Mouse (Mus musculus) lung, embryonic 16.5 days (tissue): Measurements from ENCODE around the gene AI182371. TPM values are rescaled to one million over a fixed set of nuclear protein-coding genes. Genes with fewer than 3 reads are reported as not detected.

Source experiments
- ATAC-seq: fragments of 200-750 bp; cut with Nextera tagmentation; 2 replicates; pipeline ENCODE4 v1.8.0; 2017; ENCODE audit warnings: low read depth, mild to moderate bottlenecking, moderate library complexity
- H3K27ac ChIP-seq: fragments of 300-500 bp; sonication (generic); 2 replicates; pipeline ENCODE4 v1.5.1; 2014; ENCODE audit warnings: mild to moderate bottlenecking, control low read depth, low read length
- H3K27me3 ChIP-seq: fragments of 300-500 bp; sonication (generic); 2 replicates; pipeline ENCODE4 v1.6.1; 2014; ENCODE audit warnings: low read depth, low read length, mixed read lengths; ENCODE audit not compliant: control insufficient read depth, insufficient read depth
- H3K36me3 ChIP-seq: fragments of 300-500 bp; sonication (generic); 2 replicates; pipeline ENCODE4 v1.6.1; 2014; ENCODE audit warnings: low read length; ENCODE audit not compliant: control insufficient read depth, insufficient read depth
- H3K4me1 ChIP-seq: fragments of 300-500 bp; sonication (generic); replicated peaks from 2 replicates; pipeline ENCODE4 v1.6.1; 2014; ENCODE audit warnings: low read length, mixed read lengths; ENCODE audit not compliant: control insufficient read depth, insufficient read depth
- H3K4me2 ChIP-seq: fragments of 300-500 bp; sonication (generic); 2 replicates; pipeline ENCODE4 v1.6.1; 2014; ENCODE audit warnings: low read depth, low read length, control low read depth
- H3K4me3 ChIP-seq: fragments of 300-500 bp; sonication (generic); 2 replicates; pipeline ENCODE4 v1.5.1; 2014; ENCODE audit warnings: mild to moderate bottlenecking, low read length, control low read depth
- H3K9ac ChIP-seq: fragments of 300-500 bp; sonication (generic); 2 replicates; pipeline ENCODE4 v1.6.1; 2014; ENCODE audit warnings: low read length, control low read depth
- H3K9me3 ChIP-seq: fragments of 300-500 bp; sonication (generic); 2 replicates; pipeline ENCODE4 v1.6.1; 2016; ENCODE audit warnings: low read length; ENCODE audit not compliant: control insufficient read depth
- WGBS: fragments of 180-500 bp; shearing (Covaris S2); extraction: QIAGEN DNeasy Blood & Tissue Kit; methylation state at CpG from one replicate; pipeline ENCODE4 v1.1.7; 2014; 5-methylcytosine and 5-hydroxymethylcytosine counted together
- polyA plus RNA-seq: library from polyadenylated mRNA; unstranded; fragments of >200 nt; fragmentation: Nextera tagmentation; extraction: Ambion mirVana; gene quantifications from 2 replicates; pipeline ENCODE4 v1.2.1, GENCODE M21; 2015

AI182371 gene
- polyA plus RNA-seq = 0.65 and 1.2 TPM in 2 replicates

DNA sequence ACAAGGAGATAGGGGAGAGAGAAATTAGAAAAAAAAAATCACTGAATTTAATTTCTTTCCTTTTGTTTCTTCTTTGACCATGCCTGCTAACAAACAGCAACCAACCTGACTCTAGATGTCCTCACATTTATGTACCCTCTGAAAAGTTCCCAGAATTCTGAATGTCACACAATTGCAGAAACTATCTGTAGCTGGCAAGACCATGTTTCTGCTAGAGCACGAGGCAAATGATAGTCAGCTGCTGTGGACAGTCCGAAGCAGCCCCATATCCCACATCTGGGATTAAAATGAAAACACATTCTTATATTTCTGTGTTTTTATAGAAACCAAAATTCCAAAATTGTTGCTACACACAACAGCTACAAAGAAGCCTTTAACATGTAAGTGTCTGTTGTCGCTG is at the start of gene AI182371:
TSS of gene AI182371 (minus strand) at position 101 of the 400 bp plus-strand sequence.
- no peaks in the 10 kb centered on the region for H3K36me3 ChIP-seq
- no peak within 1 kb of the TSS for H3K4me3 ChIP-seq
- no peaks in the 10 kb centered on the region for H3K27me3 ChIP-seq
- no peak within 1 kb of the TSS for H3K27ac ChIP-seq
- H3K4me1 ChIP-seq = no peaks in the 10 kb centered on the region
- H3K4me2 ChIP-seq = no peak within 1 kb of the TSS
- no peak within 1 kb of the TSS for H3K9ac ChIP-seq
- WGBS = 86% methylated on average over 3 of the region's 3 CpGs
- ATAC-seq = no peak
- H3K9me3 ChIP-seq = 0 out of 2 replicates have a peak, but pooled peaks cover 3% of the 10 kb centered on the region

DNA sequence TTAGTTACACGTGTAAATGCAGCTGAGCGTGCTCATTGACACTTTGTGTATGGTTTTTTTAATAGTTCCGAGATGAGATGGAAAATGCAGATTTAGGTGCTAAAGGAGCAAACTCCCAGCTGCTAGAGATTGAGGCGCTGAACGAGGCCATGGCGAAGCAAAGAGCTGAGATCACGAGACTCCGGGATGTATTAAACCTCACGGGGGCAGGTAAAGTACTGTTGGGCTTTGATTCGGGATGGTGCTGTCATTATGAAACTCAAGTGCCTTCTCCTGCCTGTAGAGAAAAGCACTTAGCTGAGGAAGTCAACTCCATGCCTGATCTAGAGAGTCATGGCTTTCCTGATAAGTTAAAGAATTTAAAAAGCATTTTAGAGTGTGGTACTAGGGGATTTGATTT is 47.5 kb upstream of the AI182371 start:
- Histone ChIP-seq H3K9me3 (no peaks in the 10 kb centered on the region), H3K27me3 (no peaks in the 10 kb centered on the region), H3K9ac (no peak overlapping the region), H3K4me1 (no peaks in the 10 kb centered on the region), H3K27ac (no peak overlapping the region), H3K4me3 (no peak overlapping the region), H3K36me3 (peaks cover 72% of the 10 kb centered on the region), H3K4me2 (no peak overlapping the region)
- no peak for ATAC-seq
- WGBS = 83% methylated on average over 10 of the region's 10 CpGs

DNA sequence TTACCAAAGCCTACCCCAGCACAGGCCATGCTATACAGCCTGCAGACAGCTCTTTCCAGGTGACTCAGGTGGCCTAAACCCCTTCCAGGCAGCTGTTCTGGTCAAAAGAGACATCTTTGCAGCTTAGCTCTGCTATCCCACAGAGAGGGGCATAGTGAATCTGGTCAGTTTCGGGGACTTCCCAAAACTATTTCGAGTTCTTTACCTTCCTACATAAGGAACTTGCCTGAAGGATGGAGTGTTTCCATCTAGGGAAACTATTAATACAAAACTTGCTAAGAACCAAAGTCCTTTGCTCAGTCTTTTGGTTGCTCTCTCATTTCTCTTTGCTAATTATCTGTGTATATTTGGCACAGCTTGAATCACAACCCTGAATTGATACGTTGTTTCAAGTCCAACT is 40.3 kb upstream of the AI182371 start:
- Histone ChIP-seq H3K4me3 (no peak overlapping the region), H3K27me3 (no peaks in the 10 kb centered on the region), H3K4me1 (no peaks in the 10 kb centered on the region), H3K9ac (no peak overlapping the region), H3K27ac (no peak overlapping the region), H3K36me3 (peaks cover 47% of the 10 kb centered on the region), H3K4me2 (no peak overlapping the region), H3K9me3 (no peaks in the 10 kb centered on the region)
- 91% methylated on average over 3 of the region's 3 CpGs for WGBS
- no peak for ATAC-seq

DNA sequence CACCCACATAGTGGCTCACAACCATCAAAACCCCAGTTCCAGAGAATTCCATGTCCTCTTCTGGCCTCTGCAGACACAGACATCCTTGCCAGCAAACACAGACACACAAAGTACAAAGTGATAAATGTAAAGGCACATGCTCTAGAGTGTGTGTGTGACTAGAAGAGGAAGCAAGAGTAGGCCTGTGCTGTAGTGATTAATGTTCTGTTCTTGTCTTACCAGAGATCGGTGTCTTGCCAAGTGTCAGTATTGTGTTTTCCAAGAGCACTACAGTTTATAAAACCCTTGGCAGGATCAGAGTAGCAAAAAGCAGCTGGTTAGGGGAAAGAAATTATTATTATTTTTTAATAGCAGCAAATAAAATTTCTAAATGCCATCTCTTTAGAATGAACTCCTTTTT is 37.2 kb upstream of the AI182371 start:
- peaks cover under 1% of the 10 kb centered on the region; the same call in 1 of the 2 replicates for H3K4me1 ChIP-seq
- no peak for ATAC-seq
- H3K4me2 ChIP-seq = no peak overlapping the region
- H3K27ac ChIP-seq = no peak overlapping the region
- no peak overlapping the region for H3K4me3 ChIP-seq
- H3K36me3 ChIP-seq = peaks cover 32% of the 10 kb centered on the region
- H3K9me3 ChIP-seq = no peaks in the 10 kb centered on the region
- 66% methylated on average over 1 of the region's 1 CpGs for WGBS
- H3K9ac ChIP-seq = no peak overlapping the region
- H3K27me3 ChIP-seq = no peaks in the 10 kb centered on the region

DNA sequence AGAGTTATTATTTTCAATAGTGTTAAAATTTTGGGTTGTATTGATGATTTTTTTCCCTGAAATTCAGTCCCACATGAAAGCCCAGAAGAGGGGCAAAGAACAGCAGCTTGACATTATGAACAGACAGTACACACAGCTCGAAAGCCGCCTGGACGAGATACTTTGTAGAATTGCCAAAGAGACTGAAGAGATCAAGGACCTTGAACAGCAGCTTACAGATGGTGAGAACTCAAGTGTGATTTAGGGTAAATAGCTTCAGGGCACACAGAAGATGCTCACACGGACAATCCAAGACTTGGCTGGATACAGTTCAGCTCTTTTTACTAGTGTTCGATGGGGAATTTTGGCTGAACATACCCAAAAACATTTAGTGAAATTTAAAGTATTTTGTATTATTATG is 32.5 kb upstream of the AI182371 start:
- Histone ChIP-seq H3K4me2 (no peak overlapping the region), H3K9me3 (no peaks in the 10 kb centered on the region), H3K36me3 (peaks cover 20% of the 10 kb centered on the region), H3K4me1 (peaks cover 10% of the 10 kb centered on the region), H3K27me3 (no peaks in the 10 kb centered on the region), H3K27ac (no peak overlapping the region), H3K4me3 (no peak overlapping the region), H3K9ac (no peak overlapping the region)
- no peak for ATAC-seq
- 52% methylated on average over 5 of the region's 5 CpGs for WGBS

DNA sequence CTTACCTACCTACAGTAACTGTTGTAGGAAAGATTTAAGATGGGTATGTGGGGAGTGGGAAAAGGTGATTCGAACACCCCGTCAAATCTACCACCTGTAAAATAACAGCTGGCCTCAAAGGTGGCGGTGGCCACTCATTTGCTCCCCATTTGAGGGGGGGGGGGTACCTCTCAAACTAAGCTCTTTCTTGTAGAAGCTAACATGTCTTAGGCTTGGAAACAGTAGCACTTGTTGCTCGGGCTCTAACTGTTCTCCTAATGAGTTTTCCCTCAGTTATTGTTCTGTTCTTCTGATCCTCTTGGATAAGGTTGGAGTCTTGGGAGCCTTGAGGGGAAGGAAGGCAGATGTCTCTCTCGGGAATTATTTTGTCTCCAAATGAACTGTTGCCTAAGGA is 31.3 kb upstream of the AI182371 start:
- H3K4me3 ChIP-seq = peak overlapping the region; percentile 50
- H3K4me2 ChIP-seq = peak overlapping the region; percentile 74
- no peaks in the 10 kb centered on the region for H3K27me3 ChIP-seq
- H3K27ac ChIP-seq = peak overlapping the region; percentile 79
- H3K9ac ChIP-seq = peak overlapping the region; percentile 54
- peaks cover 10% of the 10 kb centered on the region for H3K4me1 ChIP-seq
- peaks cover 12% of the 10 kb centered on the region for H3K36me3 ChIP-seq
- WGBS = 3% methylated on average over 5 of the region's 5 CpGs
- no peak for ATAC-seq
- H3K9me3 ChIP-seq = no peaks in the 10 kb centered on the region

DNA sequence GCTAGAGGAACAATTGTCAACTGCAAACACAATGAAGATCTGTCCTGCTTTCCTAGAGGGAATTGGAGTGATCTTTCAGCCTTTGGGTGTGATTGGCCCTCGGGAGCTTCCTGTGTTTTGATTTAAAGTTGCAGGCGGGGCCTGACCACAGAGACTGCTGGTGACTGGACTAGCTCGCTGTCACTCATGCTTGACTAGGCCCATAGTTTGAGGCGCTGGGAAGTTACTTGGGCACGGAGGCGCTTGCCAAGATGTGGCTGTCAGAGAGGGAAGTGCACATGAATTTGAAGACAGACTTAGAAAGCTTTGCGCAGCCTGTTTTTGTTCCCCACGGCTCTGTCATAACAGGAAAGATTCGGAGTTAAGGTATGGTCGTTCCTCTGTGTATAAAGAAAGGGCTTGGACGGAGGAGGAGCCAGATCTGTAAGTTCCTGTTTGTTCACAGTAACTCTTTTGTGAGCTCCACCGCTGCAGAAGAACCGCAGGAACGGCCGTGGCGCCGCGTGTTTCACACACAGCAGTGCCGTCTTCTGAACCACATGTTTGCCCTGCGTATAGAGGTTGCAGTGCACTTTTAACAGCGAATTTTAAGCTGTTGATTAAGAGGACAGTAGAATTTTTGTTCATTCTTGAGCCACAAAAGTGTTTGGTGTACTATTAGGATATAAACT is 30.8 kb upstream of the AI182371 start:
- Histone ChIP-seq H3K27me3 (no peaks in the 10 kb centered on the region), H3K9ac (peak overlapping the region; percentile 54), H3K4me3 (peak overlapping the region; percentile 50), H3K4me2 (peak overlapping the region; percentile 74), H3K36me3 (peaks cover 7% of the 10 kb centered on the region), H3K9me3 (no peaks in the 10 kb centered on the region), H3K27ac (peak overlapping the region; percentile 79), H3K4me1 (peaks cover 10% of the 10 kb centered on the region)
- WGBS = under 1% methylated on average over 21 of the region's 21 CpGs
- peak; percentile 100 for ATAC-seq

DNA sequence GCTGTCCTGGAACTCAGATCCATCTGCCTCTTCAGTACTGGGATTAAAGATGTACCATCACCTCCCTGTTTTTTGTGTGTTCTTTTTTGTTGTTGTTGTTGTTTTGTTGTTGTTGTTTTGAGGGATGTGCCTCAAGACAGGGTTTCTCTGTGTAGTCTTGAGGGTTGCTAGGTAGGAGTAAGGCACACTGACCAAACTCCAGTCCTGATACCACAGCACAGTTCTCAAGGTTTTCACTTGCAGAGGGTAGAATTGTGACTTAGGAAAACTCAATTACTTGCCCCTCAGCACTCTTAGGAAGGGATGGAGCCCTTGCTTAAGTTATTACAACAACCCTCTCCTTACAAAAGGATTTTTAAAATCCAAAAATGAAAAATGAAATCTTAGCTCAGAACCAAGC is 30.1 kb upstream of the AI182371 start:
- no peaks in the 10 kb centered on the region for H3K27me3 ChIP-seq
- no peaks in the 10 kb centered on the region for H3K9me3 ChIP-seq
- H3K36me3 ChIP-seq = 0 out of 2 replicates have a peak, but pooled peaks cover 4% of the 10 kb centered on the region
- H3K4me3 ChIP-seq = no peak overlapping the region
- H3K4me1 ChIP-seq = peaks cover 10% of the 10 kb centered on the region
- no peak for ATAC-seq
- H3K9ac ChIP-seq = peak overlapping the region; percentile 52; the same call in 1 of the 2 replicates
- H3K27ac ChIP-seq = peak overlapping the region; percentile 79
- peak overlapping the region; percentile 31 for H3K4me2 ChIP-seq

DNA sequence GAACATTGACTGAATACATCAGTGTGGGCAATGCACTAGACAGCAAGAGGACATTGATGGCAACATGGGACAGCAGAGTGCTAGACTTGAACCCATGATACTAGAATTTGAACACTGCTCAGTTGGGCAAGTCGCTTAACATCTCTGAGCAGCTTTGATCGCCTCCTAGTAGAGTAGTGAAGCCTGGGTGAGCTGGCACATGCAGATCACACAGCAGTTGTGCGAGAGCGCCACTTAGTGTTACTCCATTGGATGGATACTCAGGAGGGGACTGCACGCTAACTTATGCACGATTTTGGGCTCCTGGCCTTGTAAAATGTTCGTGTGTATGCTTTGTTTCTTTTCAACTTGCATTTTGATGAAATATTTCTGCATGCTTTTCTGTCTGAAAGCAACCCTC is 23.4 kb upstream of the AI182371 start:
- ATAC-seq = no peak
- no peak overlapping the region for H3K4me2 ChIP-seq
- H3K36me3 ChIP-seq = peaks cover 3% of the 10 kb centered on the region; the same call in 1 of the 2 replicates
- no peak overlapping the region for H3K4me3 ChIP-seq
- H3K9me3 ChIP-seq = no peaks in the 10 kb centered on the region
- no peaks in the 10 kb centered on the region for H3K27me3 ChIP-seq
- H3K9ac ChIP-seq = no peak overlapping the region
- 72% methylated on average over 7 of the region's 7 CpGs for WGBS
- no peaks in the 10 kb centered on the region for H3K4me1 ChIP-seq
- H3K27ac ChIP-seq = no peak overlapping the region
